Mouse (Mus musculus) activated CD4-positive, CD25-positive, alpha-beta regulatory T cell, adult 4 months (primary cell): ENCODE data around the gene Nxn. TPM values are rescaled to one million over a fixed set of nuclear protein-coding genes. Genes with fewer than 3 reads are reported as not detected.

Experiments used
- ATAC-seq: one replicate; pipeline ENCODE4 v1.8.0; 2017
- polyA plus RNA-seq, 2 experiments: library from polyadenylated mRNA; unstranded; fragments of 100-300 nt; shearing (Covaris generic); gene quantifications; one replicate each; pipeline ENCODE4 v1.2.1; 2017

The Nxn gene
- polyA plus RNA-seq, 2 experiments from 2014 or later: 0.71 to 1.8 TPM

- ATAC-seq: no peak
These were observed 70.2 kb downstream of the Nxn start for GRCm38 (mm10) chr11:76328522-76329290.

- no peak for ATAC-seq
These were observed 70.9 kb downstream of the Nxn start for GRCm38 (mm10) chr11:76328084-76328483.

GRCm38 (mm10) chr11:76326672-76327071 is 72.3 kb downstream of the Nxn start:
- ATAC-seq: no peak

- ATAC-seq: no peak
These were observed 72.9 kb downstream of the Nxn start for GRCm38 (mm10) chr11:76326051-76326450.

GRCm38 (mm10) chr11:76324801-76325200 is 74.1 kb downstream of the Nxn start:
- no peak for ATAC-seq

- no peak for ATAC-seq
These were observed 74.7 kb downstream of the Nxn start for GRCm38 (mm10) chr11:76324207-76324606.

GRCm38 (mm10) chr11:76322939-76323338 is 76.0 kb downstream of the Nxn start:
- no peak for ATAC-seq

- no peak for ATAC-seq
These were observed 76.9 kb downstream of the Nxn start for GRCm38 (mm10) chr11:76322081-76322480.

GRCm38 (mm10) chr11:76320475-76320874 is 78.5 kb downstream of the Nxn start:
- no peak for ATAC-seq

- no peak for ATAC-seq
These were observed 79.1 kb downstream of the Nxn start for GRCm38 (mm10) chr11:76319714-76320435.

GRCm38 (mm10) chr11:76317904-76318303 is 81.0 kb downstream of the Nxn start:
- ATAC-seq: no peak

- ATAC-seq: no peak
These were observed 83.0 kb downstream of the Nxn start for GRCm38 (mm10) chr11:76315785-76316444.

- ATAC-seq: no peak
These were observed 84.2 kb downstream of the Nxn start for GRCm38 (mm10) chr11:76314741-76315140.

GRCm38 (mm10) chr11:76314140-76314539 is 84.8 kb downstream of the Nxn start:
- no peak for ATAC-seq

GRCm38 (mm10) chr11:76312805-76313204 is 86.1 kb downstream of the Nxn start:
- ATAC-seq: no peak

- ATAC-seq: no peak
These were observed 87.5 kb downstream of the Nxn start for GRCm38 (mm10) chr11:76311224-76312000.

- ATAC-seq: no peak
These were observed 89.1 kb downstream of the Nxn start for GRCm38 (mm10) chr11:76309868-76310267.

GRCm38 (mm10) chr11:76309072-76309471 is 89.9 kb downstream of the Nxn start:
- ATAC-seq: no peak

GRCm38 (mm10) chr11:76306769-76307168 is 92.2 kb downstream of the Nxn start:
- no peak for ATAC-seq

GRCm38 (mm10) chr11:76305571-76305970 is 93.4 kb downstream of the Nxn start:
- ATAC-seq: no peak

- no peak for ATAC-seq
These were observed 95.6 kb downstream of the Nxn start for GRCm38 (mm10) chr11:76303368-76303767.

GRCm38 (mm10) chr11:76300862-76301261 is 98.1 kb downstream of the Nxn start:
- no peak for ATAC-seq
